Mouse (Mus musculus): ENCODE measurements around the gene Lrrc32.

Gene Lrrc32

GRCm38 (mm10) chr7:98488398-98489130, 519 bp upstream of the Lrrc32 start:
- DNase-seq (ENCODE audit: low read depth, low spot score), result no peak

- DNase-seq (ENCODE audit: low read depth, low spot score), result no peak
These were observed 571 bp downstream of the Lrrc32 start for GRCm38 (mm10) chr7:98489623-98490084.

- no peak for DNase-seq (ENCODE audit: low read depth, low spot score)
These were observed 1.2 kb downstream of the Lrrc32 start for GRCm38 (mm10) chr7:98490328-98490727.

- no peak for DNase-seq (ENCODE audit: low read depth, low spot score)
These were observed 1.8 kb downstream of the Lrrc32 start for GRCm38 (mm10) chr7:98490911-98491310.

- DNase-seq (ENCODE audit: low read depth, low spot score), result no peak
These were observed 2.5 kb downstream of the Lrrc32 start for GRCm38 (mm10) chr7:98491451-98492200.

- DNase-seq (ENCODE audit: low read depth, low spot score), result no peak
These were observed 3.2 kb downstream of the Lrrc32 start for GRCm38 (mm10) chr7:98492331-98492730.

GRCm38 (mm10) chr7:98493307-98493706, 4.2 kb downstream of the Lrrc32 start:
- DNase-seq (ENCODE audit: low read depth, low spot score), result no peak

- DNase-seq (ENCODE audit: low read depth, low spot score), result no peak
These were observed 4.9 kb downstream of the Lrrc32 start for GRCm38 (mm10) chr7:98493901-98494480.

- no peak for DNase-seq (ENCODE audit: low read depth, low spot score)
These were observed 6.5 kb downstream of the Lrrc32 start for GRCm38 (mm10) chr7:98495591-98495990.

- DNase-seq (ENCODE audit: low read depth, low spot score), result no peak
These were observed 8.4 kb downstream of the Lrrc32 start for GRCm38 (mm10) chr7:98497451-98497850.

GRCm38 (mm10) chr7:98498101-98498500, 9.0 kb downstream of the Lrrc32 start:
- DNase-seq (ENCODE audit: low read depth, low spot score), result no peak

GRCm38 (mm10) chr7:98498656-98499560, 9.8 kb downstream of the Lrrc32 start:
- DNase-seq (ENCODE audit: low read depth, low spot score), result no peak

- no peak for DNase-seq (ENCODE audit: low read depth, low spot score)
These were observed 10.6 kb downstream of the Lrrc32 start for GRCm38 (mm10) chr7:98499561-98500292.

- no peak for DNase-seq (ENCODE audit: low read depth, low spot score)
These were observed 11.4 kb downstream of the Lrrc32 start for GRCm38 (mm10) chr7:98500470-98500869.

- no peak for DNase-seq (ENCODE audit: low read depth, low spot score)
These were observed 12.0 kb downstream of the Lrrc32 start for GRCm38 (mm10) chr7:98501078-98501477.

GRCm38 (mm10) chr7:98502921-98503320, 13.8 kb downstream of the Lrrc32 start:
- DNase-seq (ENCODE audit: low read depth, low spot score), result no peak

- no peak for DNase-seq (ENCODE audit: low read depth, low spot score)
These were observed 15.0 kb downstream of the Lrrc32 start for GRCm38 (mm10) chr7:98503951-98504647.

GRCm38 (mm10) chr7:98504726-98505314, 15.7 kb downstream of the Lrrc32 start:
- no peak for DNase-seq (ENCODE audit: low read depth, low spot score)

GRCm38 (mm10) chr7:98505664-98506063, 16.6 kb downstream of the Lrrc32 start:
- no peak for DNase-seq (ENCODE audit: low read depth, low spot score)
